ENCODE assay signal across 8 mouse cellular contexts in the genomic region with DNA sequence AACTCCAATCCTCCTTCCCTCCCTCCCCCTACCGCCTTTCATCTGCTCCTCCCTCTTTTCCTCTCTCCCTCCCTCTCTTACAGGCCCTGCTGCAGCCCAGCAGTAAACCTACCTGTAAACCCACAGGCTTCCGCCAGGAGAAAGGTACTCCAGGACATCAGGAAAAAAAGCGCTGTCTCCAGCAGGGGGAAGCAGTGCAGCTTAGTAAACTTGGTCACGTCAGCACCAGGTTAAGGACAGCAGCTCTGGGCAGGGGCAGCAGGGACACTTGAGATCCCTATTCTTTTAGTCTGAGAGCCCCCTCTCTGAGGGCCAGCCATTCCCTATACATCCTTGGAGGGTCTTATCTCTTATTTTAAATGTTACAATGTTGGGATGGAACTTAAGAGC.
DNase-seq lines count a peak whose midpoint lies in the region; ATAC-seq and TF ChIP-seq lines count a peak whose summit lies in the region.

No protein-coding gene starts in this region.

- no peaks in the 10 kb centered on the region for H3K36me3 ChIP-seq in forebrain, postnatal 0 days (ENCODE audit: insufficient read depth)
- H3K36me3 ChIP-seq in lung, postnatal 0 days (ENCODE audit: insufficient read depth, low read length), result no peaks in the 10 kb centered on the region

- 15% methylated on average over 4 of the region's 4 CpGs for WGBS in forebrain, postnatal 0 days
- WGBS in lung, postnatal 0 days, result 3% methylated on average over 3 of the region's 4 CpGs

- no peak overlapping the region for H3K9ac ChIP-seq in forebrain, postnatal 0 days
- H3K9ac ChIP-seq in lung, postnatal 0 days (replicated peaks; ENCODE audit: low read depth), result no peak overlapping the region

- peak; percentile 58 for ATAC-seq in forebrain, postnatal 0 days
- ATAC-seq in lung, postnatal 0 days, result peak; percentile 89

- no peaks in the 10 kb centered on the region for H3K4me1 ChIP-seq in forebrain, postnatal 0 days (ENCODE audit: insufficient read depth)
- no peaks in the 10 kb centered on the region for H3K4me1 ChIP-seq in lung, postnatal 0 days (ENCODE audit: insufficient read depth, low read depth, low read length)

- H3K4me2 ChIP-seq in forebrain, postnatal 0 days (ENCODE audit: low read depth), result no peak overlapping the region
- no peak overlapping the region for H3K4me2 ChIP-seq in lung, postnatal 0 days (replicated peaks; ENCODE audit: low read depth, low read length)

- TF ChIP-seq CTCF in forebrain, postnatal 0 days (IDR thresholded peaks at IDR 0.05; ENCODE audit: low read depth), result peak; percentile 61
- peak; percentile 82 for TF ChIP-seq CTCF in lung, postnatal 0 days (IDR thresholded peaks at IDR 0.05)

- no peak overlapping the region for H3K27ac ChIP-seq in forebrain, postnatal 0 days (ENCODE audit: low read depth, low read length)
- no peak overlapping the region for H3K27ac ChIP-seq in lung, postnatal 0 days (ENCODE audit: low read length)

- DNase-seq in 3134 (ENCODE audit: extremely low read depth, insufficient read length, low spot score) (peak; percentile 5), A20 (ENCODE audit: low read depth, low spot score) (peak; percentile 41)
- peak; percentile 30 for DNase-seq in c-Kit-positive CD71-negative TER-119-negative erythroid progenitor cells, embryonic 14.5 days (ENCODE audit: low read depth)
- peak; percentile 34 for DNase-seq in forebrain, postnatal 0 days
- peak; percentile 62 to 81 for DNase-seq in kidney, adult 8-10 months
- peak; percentile 72 for DNase-seq in lung, postnatal 0 days (ENCODE audit: low spot score)
- DNase-seq in right cerebral cortex, postnatal 14 days, result peak; percentile 30
- DNase-seq in layer of hippocampus, postnatal 36 days, result no peak

- no peak overlapping the region for H3K4me3 ChIP-seq in forebrain, postnatal 0 days (ENCODE audit: low read depth, low read length)
- H3K4me3 ChIP-seq in lung, postnatal 0 days (ENCODE audit: low read depth, low read length), result no peak overlapping the region

- TF ChIP-seq EP300 in lung, postnatal 0 days (IDR thresholded peaks at IDR 0.05), result no peak

- H3K27me3 ChIP-seq in forebrain, postnatal 0 days (ENCODE audit: insufficient read depth, low read length), result no peaks in the 10 kb centered on the region
- H3K27me3 ChIP-seq in lung, postnatal 0 days (replicated peaks; ENCODE audit: insufficient read depth, low read length), result no peaks in the 10 kb centered on the region

- no peaks in the 10 kb centered on the region for H3K9me3 ChIP-seq in forebrain, postnatal 0 days (ENCODE audit: low read length)
- no peaks in the 10 kb centered on the region for H3K9me3 ChIP-seq in lung, postnatal 0 days (ENCODE audit: low read length)

Comparison
In these comparisons a context has a peak if more than half of its experiments do, and no peak if none do; other contexts are left out.
1. DNase-seq: peak in 3134 (single experiment), A20 (single experiment), c-Kit-positive CD71-negative TER-119-negative erythroid progenitor cells, embryonic 14.5 days (single experiment), forebrain, postnatal 0 days (single experiment), kidney, adult 8-10 months (2 of 2), lung, postnatal 0 days (single experiment) and right cerebral cortex, postnatal 14 days (single experiment); none in layer of hippocampus, postnatal 36 days (0 of 2).